19 mouse cellular contexts compared by ENCODE assay signal in the genomic region with DNA sequence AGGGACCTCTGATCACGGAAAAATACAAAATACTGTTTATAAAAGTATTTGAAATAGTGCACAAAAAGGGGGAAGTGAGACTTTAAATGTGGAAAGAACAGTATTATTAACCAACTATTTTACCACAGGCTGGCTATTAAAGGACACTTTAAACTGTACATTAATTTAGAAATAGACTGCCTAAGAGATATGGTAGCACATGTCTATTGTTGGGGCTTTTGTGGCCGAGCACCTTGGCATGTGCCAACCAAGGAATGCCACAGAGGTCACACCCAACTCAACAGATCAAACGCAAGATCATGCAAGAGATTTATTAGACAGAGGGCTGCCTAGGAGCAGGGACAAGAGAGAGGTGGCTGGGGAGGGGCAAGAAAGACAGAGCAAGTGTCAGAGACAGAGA.
"Had no signal": no experiment of that assay in that cellular context is flagged by ENCODE, and none has a peak within 500 bp of the region (broad histone marks: within the 10 kb centered on the region; RNA-seq: fewer than 3 reads in every experiment).

No protein-coding gene starts in this region.

- H3K36me3 ChIP-seq: neural tube, embryonic 12.5 days had no signal

- H3K4me1 ChIP-seq: kidney, embryonic 15.5 days; limb, embryonic 10.5 days; limb, embryonic 13.5 days; neural tube, embryonic 12.5 days; neural tube, embryonic 15.5 days had no signal

- H3K9ac ChIP-seq: kidney, embryonic 15.5 days; limb, embryonic 13.5 days; liver, embryonic 13.5 days; neural tube, embryonic 12.5 days; neural tube, embryonic 15.5 days had no signal

- H3K9me3 ChIP-seq: kidney, embryonic 15.5 days; limb, embryonic 10.5 days; limb, embryonic 13.5 days; liver, embryonic 13.5 days; megakaryocyte, embryonic 14.5 days; neural tube, embryonic 12.5 days; neural tube, embryonic 15.5 days had no signal

- DNase-seq: kidney, adult 11 months; kidney, adult 8-10 months; kidney, postnatal 10 days; kidney, postnatal 36 days; liver; liver, embryonic 13.5 days; lung, adult 2 months; lung, postnatal 14 days; lung, postnatal 4 days; midbrain, embryonic 14.5 days; thymus, adult 18-20 months; thymus, postnatal 36 days had no signal

- H3K27ac ChIP-seq: kidney, embryonic 15.5 days; limb, embryonic 10.5 days; limb, embryonic 13.5 days; liver, embryonic 13.5 days; neural tube, embryonic 12.5 days; neural tube, embryonic 15.5 days had no signal

- H3K4me2 ChIP-seq: kidney, embryonic 15.5 days; limb, embryonic 13.5 days; liver, embryonic 13.5 days; midbrain, embryonic 11.5 days; neural tube, embryonic 12.5 days; neural tube, embryonic 15.5 days had no signal

- H3K4me3 ChIP-seq: kidney, embryonic 15.5 days; limb, embryonic 10.5 days; limb, embryonic 13.5 days; liver, embryonic 13.5 days; megakaryocyte, embryonic 14.5 days; neural tube, embryonic 12.5 days; neural tube, embryonic 15.5 days had no signal

- H3K27me3 ChIP-seq: kidney, embryonic 15.5 days; limb, embryonic 13.5 days; liver, embryonic 13.5 days; megakaryocyte, embryonic 14.5 days; neural tube, embryonic 12.5 days; neural tube, embryonic 15.5 days had no signal
